Mouse (Mus musculus): ENCODE data around the gene Fbxw11.

GRCm38 (mm10) chr11:32737729-32738128 lies 95.2 kb downstream of the Fbxw11 start:
- TF ChIP-seq POLR2A (IDR thresholded peaks at IDR 0.05; ENCODE audit: low read depth, low read length) (no peak), CTCF (IDR thresholded peaks at IDR 0.05; ENCODE audit: extremely low read depth, insufficient read depth, insufficient read length, insufficient replicate concordance) (no peak)
